Mouse (Mus musculus): ENCODE data around the gene Sult2b1.

The Sult2b1 gene

GRCm38 (mm10) chr7:45770427-45771082, 13.9 kb downstream of the Sult2b1 start:
- DNase-seq (ENCODE audit: low spot score) = no peak

DNA sequence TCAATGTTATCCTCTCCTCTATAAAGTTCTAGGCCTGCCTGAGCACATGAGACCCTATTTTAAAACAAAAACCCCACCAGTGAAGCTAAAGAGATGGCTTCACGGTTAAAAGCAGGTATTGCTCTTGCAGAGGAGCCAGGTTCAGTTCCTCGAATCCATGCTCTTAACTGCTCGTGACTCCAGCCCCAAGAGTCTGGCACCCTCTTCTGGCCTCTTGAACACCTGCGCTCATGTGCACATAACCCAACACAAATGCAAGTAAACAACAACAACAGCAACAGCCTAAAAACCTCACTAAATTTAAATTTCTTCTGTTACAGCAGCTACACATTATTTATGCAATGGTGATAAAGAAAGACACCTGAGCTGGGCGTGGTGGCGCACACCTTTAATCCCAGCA, 17.0 kb downstream of the Sult2b1 start:
- DNase-seq (ENCODE audit: low spot score) = no peak

GRCm38 (mm10) chr7:45766764-45767163, 17.7 kb downstream of the Sult2b1 start:
- DNase-seq (ENCODE audit: low spot score) = no peak

- DNase-seq (ENCODE audit: low spot score) = no peak
Observed at GRCm38 (mm10) chr7:45765995-45766394, 18.5 kb downstream of the Sult2b1 start.

DNA sequence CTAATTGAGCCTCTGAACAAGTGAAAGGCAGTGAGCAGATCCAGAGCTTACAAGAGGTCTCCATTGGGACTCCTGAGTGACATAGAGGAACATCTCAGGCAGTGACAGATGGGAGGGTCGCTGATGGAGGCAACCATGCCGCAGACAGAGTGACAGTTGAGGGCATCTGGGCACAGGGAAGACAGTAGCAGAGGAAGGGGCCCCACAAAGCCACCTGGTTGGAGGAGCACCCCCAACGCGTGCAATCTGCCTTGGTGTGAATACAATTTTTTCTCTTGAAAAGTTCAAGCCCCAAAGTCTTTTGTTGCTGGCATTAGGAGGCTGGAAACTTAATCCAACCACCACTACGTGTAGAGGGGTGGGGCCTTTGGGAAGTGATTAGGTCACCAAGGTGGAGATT, 24.3 kb downstream of the Sult2b1 start:
- no peak for DNase-seq (ENCODE audit: low spot score)

DNA sequence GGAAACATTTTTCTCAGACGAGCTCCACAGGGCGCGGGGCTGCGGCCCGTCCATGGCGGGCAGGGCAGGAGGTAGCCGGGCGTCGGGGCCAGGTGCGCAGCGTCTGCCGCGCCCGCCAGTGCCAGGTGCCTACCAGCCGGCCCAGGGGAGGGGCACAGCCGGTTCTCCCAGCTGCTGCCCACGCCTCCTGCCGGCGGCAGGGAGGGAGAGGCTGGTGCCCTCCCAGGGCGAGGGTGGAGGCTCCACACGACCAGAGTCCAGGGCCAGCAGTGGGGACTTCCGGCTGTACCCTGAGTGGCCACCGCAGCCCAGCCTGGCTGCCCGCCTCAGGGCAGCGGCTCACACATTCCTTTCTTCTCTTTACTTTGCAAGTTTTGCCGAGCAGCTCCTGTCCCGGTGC, 25.1 kb downstream of the Sult2b1 start:
- no peak for DNase-seq (ENCODE audit: low spot score)

- no peak for DNase-seq (ENCODE audit: low spot score)
Observed at GRCm38 (mm10) chr7:45755703-45756102, 28.8 kb downstream of the Sult2b1 start.

DNA sequence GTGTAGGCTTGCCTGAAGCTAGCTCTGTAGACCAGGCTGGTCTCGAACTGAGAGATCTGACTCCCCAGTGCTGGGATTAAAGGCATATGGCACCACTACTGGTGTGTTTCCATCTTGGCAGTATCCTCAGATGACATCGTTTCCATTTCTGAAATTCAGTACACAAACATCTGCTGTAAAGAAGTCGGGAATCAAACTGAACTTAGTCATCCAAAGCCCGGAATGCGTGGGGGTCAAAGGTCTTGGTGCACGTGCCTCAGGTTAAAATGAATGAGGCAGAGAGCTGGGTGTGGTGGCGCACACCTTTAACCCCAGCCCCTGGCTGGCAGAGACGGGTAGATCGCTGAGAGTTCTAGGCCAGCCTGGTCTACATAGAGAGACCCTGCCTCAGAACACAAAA, 34.3 kb downstream of the Sult2b1 start:
- no peak for DNase-seq (ENCODE audit: low spot score)

DNA sequence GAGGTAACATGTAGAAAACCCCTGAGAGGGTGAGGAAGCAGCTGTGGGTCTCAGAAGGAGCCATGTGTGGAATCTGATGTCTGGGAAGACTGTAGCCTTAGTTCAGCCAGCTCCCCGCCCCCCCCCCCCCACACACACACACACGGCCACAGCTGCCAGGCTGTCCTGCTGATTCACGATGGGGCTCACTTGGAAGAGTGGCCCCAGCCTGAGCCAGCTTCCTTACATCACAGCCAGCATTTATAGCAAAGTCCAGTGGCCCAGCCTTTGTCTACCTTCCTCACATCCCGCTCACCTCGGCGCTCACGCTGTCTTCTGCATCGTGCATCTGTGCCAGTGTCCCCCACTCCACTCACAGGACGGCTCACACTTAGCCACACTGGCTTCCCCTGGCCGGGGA, 35.1 kb downstream of the Sult2b1 start:
- no peak for DNase-seq (ENCODE audit: low spot score)

DNA sequence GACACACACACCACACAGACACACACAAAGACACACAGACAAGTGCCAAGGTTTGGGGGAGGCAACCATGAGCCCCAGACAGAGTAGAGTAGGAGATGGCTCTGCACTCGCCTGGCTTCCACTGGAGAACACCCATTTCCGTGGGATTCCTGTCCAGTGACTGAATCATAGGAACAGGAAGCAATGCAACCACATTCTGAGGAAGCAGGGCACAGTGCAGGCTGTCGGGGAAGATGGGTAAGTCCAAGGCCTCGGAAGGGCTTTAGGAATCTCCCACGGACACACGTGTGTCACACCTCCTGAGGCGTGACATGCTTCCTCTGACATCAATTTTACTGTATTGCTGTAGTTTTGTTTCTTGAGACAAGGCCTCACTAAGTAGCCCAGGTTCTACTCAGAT, 36.4 kb downstream of the Sult2b1 start:
- DNase-seq (ENCODE audit: low spot score) = no peak

DNA sequence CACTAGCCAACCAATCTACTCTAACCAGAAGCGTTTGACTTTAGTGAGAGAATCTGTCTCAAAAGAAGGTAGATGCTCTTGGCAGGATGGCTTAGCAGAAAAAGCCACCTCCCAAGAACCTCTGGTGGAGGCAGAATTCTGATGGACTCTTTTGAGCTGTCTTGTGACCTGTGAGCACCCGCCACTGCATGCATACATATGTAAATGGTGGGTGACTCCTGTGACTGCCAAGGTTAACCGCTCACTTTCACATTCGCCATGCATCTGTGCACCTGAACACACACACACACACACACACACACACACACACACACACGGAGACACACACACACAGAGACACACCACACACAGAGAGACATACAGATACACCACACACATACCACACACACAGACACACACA, 37.0 kb downstream of the Sult2b1 start:
- no peak for DNase-seq (ENCODE audit: low spot score)

- DNase-seq (ENCODE audit: low spot score) = no peak
Observed at GRCm38 (mm10) chr7:45746518-45746917, 38.0 kb downstream of the Sult2b1 start.

DNA sequence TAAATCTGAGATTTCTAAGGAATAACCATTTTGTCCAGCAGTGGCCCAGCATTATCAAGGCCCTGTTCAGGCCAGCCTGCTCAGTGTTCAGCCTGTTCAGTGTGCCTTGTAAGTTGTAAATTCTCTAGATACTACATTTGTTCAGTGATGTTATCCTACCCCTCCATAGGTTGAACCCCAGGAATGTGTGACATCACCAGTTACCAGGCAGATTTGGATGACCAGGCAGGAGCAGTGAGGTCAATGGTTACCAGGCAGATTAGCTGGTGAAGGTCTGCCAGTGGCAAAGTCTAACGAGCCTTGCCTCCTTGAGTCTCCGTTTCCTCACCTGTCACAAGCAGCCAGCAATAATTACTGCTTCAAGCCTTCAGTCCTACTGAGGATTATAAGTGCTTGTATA, 40.1 kb downstream of the Sult2b1 start:
- DNase-seq (ENCODE audit: low spot score) = peak; percentile 93

DNA sequence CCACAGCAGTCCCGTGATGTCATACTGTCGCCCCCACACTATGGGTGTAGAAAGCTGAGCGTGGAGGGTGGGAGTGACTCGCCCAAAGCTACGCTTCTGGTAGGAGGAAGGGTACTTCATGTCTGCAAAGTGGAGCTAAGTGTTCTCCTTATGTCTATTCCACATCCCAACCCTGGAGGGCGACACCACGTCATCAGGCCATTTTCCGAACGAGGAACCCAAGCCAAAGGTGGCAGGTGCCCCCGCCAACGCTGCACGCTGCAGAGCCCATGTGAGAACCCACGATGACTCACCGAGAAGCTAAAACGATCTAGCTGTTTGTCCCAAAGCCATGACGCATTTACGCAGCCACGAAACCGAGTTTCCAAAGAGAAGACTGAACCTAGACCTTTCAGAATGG, 42.1 kb downstream of the Sult2b1 start:
- DNase-seq (ENCODE audit: low spot score) = no peak

DNA sequence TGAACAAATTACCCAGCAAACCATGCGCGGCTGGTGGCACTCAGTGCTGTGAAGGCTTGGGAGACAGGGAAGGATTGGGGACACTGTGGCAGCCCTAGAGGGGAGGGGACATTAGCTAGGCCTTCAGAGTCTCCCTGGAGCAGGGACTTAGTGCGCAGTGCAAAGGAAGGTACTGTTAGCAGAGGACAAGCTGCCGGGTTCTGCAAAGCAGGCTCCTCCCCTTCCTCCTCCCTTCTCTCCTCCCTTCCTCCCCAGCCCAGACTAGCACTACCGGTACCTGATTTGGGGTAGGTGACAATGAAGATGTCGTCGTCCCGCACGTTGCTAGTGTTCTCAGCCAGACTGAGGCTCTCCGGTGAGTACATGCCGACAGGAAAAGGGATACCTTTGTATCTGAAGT, 42.7 kb downstream of the Sult2b1 start:
- DNase-seq (ENCODE audit: low spot score) = no peak

- no peak for DNase-seq (ENCODE audit: low spot score)
Observed at GRCm38 (mm10) chr7:45741308-45741707, 43.2 kb downstream of the Sult2b1 start.

DNA sequence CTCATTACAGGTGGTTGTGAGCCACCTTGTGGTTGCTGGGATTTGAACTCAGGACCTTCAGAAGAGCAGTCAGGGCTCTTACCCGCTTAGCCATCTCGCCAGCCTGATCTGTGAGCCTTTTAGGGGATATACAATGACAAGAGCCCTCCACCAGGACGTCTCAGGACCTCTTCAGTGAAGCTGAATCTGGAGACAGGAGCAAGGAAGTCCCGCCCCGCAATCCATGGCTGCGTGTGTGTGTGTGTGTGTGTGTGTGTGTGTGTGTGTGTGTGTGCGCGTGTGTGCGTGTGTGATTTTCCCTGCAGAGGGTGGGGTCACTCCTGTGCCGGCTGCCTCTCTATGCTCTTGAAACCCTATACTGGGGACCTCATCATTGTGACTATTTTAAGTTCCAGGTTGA, 44.6 kb downstream of the Sult2b1 start:
- DNase-seq (ENCODE audit: low spot score) = no peak

DNA sequence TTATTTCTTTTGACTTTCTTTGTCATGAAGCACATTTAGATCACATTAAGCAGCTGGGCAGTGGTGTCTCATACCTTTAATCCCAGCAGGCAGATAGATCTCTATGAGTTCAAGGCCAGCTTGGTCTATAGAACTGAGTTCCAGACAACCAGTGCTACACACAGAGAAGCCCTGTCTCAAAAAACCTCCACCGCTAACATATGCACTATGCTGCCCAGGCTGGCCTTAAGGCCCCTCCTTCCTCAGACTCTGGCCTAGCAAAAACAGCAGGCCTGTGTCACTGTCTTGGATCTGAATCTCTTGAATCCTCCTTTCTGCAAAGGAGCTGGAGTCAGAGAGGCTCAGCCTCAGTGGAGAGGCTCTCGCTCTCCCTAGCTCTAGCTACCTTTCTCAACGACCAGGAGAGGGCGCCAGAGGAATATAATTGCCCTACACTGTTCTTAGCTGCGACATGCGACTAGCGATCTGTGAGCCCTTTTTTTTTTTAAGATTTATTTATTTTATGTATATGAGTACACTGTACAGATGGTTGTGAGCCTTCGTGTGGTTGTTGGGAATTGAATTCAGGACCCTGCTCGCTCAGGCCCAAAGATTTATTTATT, 45.2 kb downstream of the Sult2b1 start:
- peak; percentile 91 for DNase-seq (ENCODE audit: low spot score)

- DNase-seq (ENCODE audit: low spot score) = no peak
Observed at GRCm38 (mm10) chr7:45733477-45733876, 51.0 kb downstream of the Sult2b1 start.

DNA sequence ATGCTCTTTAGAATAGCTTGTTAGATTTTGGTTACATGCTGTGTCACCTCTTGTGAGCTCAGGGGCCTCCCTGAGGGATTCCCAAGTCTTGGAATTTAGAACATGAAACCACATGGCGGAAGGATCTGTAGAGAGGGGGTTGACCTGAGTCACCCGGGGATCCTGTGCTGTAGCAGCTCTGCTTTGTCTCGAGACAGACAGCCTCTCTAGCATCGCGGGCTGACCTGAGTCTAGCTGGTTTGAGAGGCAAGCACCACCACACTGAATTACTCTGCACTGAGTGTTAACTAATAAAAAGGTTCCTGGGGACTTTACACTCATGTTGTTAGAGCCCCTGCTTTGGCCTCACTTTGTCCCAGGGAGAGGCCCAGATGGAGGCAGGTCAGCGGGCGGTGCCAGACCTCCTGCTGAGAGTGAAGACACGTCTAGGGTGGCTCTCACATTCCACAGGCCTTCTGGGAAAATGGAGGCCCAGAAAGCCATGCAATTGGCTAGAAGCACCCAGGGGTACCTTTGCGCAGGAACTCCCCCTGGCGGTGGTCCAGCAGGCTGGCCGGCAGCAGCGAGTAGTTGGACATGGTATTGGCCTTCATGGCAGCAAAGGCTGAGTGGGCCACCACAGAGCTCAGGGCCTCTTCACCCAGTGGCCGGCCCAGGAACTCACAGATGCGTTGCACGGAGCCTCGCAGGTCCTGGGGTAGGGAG, 53.6 kb downstream of the Sult2b1 start:
- peak; percentile 76 for DNase-seq (ENCODE audit: low spot score)

DNA sequence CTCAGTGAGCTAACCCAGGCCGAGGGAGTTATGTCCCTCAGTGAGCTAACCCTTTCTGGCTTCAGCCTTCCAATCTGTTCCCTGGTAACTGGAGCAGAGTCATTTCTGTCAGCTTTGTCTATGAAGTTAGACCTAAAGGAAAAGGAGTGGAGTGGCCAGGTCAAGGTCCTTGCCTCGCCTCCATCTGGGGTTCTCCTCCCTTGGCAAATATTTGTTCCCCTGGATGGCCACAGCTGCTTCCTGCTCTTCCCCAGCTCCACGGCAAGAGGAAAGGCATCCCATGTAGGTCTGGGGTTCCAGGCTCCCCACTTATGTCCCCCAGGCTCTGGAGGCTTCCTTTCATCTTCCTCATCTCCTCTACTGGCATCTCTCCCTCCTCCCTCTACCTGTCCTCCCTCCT, 56.8 kb downstream of the Sult2b1 start:
- DNase-seq (ENCODE audit: low spot score) = no peak

GRCm38 (mm10) chr7:45726419-45726818, 58.0 kb downstream of the Sult2b1 start:
- DNase-seq (ENCODE audit: low spot score) = no peak

DNA sequence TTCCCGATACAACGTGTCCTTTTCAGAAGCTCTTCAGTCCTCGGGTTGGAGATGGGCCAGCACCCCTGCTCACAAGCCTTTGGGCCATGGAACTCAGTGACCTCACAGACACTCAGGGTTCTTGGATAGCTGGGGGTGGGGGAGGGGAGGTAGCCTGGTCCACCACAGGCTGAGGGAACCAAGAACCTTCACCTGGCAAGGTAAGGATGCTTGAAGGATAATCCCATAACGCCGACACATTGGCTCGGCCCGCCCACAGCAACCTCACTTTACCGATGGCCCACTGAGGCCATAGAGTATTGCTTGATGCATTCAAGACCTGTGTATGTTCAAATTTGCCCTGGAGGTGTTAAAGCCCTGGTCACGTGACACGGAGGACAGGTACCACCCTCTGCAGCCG, 58.8 kb downstream of the Sult2b1 start, which contains the start of gene Spaca4:
Spaca4 (minus strand) TSS at position 101 of the 400 bp plus-strand sequence.
- DNase-seq (ENCODE audit: low spot score) = peak; percentile 65

Data from testis, postnatal 10 days (tissue).